Mouse (Mus musculus) brain, embryonic 14.5 days (tissue): ENCODE measurements around the gene Tha1. TPM values are rescaled to one million over a fixed set of nuclear protein-coding genes. Genes with fewer than 3 reads are reported as not detected.

ENCODE experiments used
- DNase-seq: peaks from one replicate; pipeline ENCODE4 v3.0.0-alpha.2; 2011; ENCODE audit warnings: low read depth
- CTCF ChIP-seq: fragments of 200-500 bp; IDR thresholded peaks from 2 replicates; pipeline ENCODE4 v1.5.1; 2012; ENCODE audit warnings: inconsistent platforms, mild to moderate bottlenecking, moderate library complexity, borderline replicate concordance; ENCODE audit not compliant: insufficient read depth, insufficient read length; ENCODE audit errors: extremely low read depth
- POLR2A ChIP-seq: fragments of 200-500 bp; IDR thresholded peaks from 2 replicates; pipeline ENCODE4 v1.6.1; 2012; ENCODE audit warnings: mild to moderate bottlenecking, inconsistent platforms, borderline replicate concordance; ENCODE audit not compliant: poor library complexity, insufficient read depth, insufficient read length, severe bottlenecking; ENCODE audit errors: extremely low read depth
- polyA plus RNA-seq: library from polyadenylated mRNA; depleted of rRNA; stranded (reverse); fragments of >200 nt; gene quantifications from 2 replicates; pipeline ENCODE4 v1.2.3, GENCODE M21; 2012; rRNA removed

Tha1 gene
- 5.5 and 5.6 TPM in 2 replicates for polyA plus RNA-seq

DNA sequence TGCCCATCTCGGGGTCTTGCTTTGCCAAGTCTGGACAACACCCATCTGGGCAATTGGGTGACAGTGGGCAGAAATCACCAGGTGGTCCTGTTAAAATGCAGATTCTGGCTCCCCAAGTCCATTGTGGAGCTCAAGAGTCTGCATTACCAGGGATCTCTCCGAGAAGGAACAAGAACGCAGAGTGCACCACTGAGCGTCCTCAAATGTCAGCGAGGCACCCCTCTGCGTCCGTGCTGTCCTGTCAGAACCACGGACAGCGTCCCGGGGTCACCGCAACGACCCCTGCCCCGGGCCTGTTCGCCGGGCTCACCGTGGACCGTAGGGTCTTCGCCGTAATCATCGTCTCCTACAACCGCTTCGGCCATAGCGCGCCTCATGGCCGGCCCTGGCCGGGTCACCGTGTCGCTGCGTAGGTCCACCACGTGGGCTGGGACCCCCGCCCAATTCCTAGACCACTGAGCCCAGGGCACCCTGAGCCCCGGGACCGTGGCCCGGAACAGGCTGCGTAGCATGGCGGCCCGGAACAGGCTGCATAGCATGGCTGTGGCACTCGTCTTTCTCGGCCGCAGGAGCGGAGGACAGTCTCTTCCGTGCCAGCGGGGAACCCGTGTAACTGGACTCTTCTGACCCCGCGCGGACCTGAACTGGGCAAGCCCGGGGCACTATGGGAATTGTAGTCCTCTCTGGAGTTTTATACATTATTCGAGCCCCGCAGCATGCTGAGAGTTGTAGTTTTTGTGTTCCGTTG lies at the start of gene Tha1:
TSS of gene Tha1 (minus strand) at position 621 of the 748 bp plus-strand sequence.
- peak; percentile 88 for DNase-seq
- TF ChIP-seq CTCF (no peak), POLR2A (no peak)

GRCm38 (mm10) chr11:117919211-117919610 lies 45.9 kb upstream of the Tha1 start:
- no peak for DNase-seq
- TF ChIP-seq CTCF = no peak
- TF ChIP-seq POLR2A = no peak

DNA sequence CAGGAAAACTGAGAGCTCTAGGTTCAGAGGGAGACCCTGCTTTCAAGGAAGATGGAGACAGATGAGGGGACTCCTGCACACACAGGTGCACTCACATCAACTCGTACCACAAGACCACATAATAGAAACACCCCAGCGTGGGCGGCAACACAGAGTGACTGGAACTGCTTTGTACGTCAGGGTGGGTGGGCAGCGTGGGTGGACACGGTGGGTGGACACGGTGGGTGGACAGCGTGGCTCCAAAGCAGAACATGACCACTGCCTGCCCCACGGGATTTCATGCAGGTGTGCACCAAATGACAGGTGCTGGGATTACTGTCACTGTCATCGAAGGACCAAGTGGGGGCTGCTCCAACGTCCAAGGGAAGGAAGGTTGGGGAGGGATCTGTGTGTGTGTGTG lies 45.3 kb upstream of the Tha1 start:
- TF ChIP-seq CTCF (no peak), POLR2A (no peak)
- DNase-seq = no peak

DNA sequence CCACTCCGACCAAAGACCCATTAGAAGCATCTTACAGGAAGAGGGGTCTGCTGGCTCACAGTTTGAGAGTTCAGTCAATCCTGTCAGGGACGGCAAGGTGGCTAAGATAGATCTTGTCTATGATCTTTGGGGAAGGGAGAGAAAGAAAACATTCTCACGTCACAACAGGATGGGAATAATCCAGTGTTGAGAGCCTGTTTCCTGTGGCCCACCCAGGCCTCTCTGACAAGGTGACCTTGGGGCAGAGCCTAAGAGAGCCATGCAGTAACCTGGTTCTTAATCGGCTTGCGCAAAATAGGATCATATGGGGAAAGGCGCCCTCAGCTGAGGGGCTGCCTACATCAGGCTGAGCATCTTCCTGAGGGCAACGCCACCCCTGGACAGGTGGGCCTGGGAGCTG lies 42.6 kb upstream of the Tha1 start:
- TF ChIP-seq POLR2A (no peak), CTCF (no peak)
- no peak for DNase-seq

GRCm38 (mm10) chr11:117915341-117915740 lies 42.1 kb upstream of the Tha1 start:
- no peak for DNase-seq
- no peak for TF ChIP-seq POLR2A
- peak; percentile 41; the same call in 1 of the 2 replicates for TF ChIP-seq CTCF

GRCm38 (mm10) chr11:117914531-117914930 lies 41.2 kb upstream of the Tha1 start:
- TF ChIP-seq CTCF = no peak
- TF ChIP-seq POLR2A = no peak
- DNase-seq = no peak

GRCm38 (mm10) chr11:117912684-117913352 lies 39.5 kb upstream of the Tha1 start:
- TF ChIP-seq CTCF = peak; percentile 89
- no peak for TF ChIP-seq POLR2A
- peak; percentile 75 for DNase-seq

DNA sequence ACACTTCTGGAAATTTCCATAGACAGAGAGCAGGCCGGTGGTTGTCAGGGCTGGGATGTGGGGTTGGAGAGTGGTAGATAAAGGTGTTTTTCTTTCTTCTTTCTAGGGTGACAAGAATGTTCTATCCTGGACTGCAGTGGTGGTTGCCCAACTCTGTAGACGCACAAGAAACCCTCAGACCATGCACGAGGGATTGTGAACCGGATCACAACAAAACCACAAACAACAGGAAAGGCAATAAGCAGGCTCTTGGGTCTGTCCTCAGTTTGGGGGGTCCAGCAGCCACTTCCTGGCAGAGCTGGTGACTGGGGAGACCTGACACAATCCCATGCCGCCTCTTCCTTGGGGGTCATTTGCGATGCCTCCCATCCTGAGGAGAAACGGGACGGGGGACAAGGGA lies 36.1 kb upstream of the Tha1 start:
- TF ChIP-seq CTCF (no peak), POLR2A (no peak)
- no peak for DNase-seq

DNA sequence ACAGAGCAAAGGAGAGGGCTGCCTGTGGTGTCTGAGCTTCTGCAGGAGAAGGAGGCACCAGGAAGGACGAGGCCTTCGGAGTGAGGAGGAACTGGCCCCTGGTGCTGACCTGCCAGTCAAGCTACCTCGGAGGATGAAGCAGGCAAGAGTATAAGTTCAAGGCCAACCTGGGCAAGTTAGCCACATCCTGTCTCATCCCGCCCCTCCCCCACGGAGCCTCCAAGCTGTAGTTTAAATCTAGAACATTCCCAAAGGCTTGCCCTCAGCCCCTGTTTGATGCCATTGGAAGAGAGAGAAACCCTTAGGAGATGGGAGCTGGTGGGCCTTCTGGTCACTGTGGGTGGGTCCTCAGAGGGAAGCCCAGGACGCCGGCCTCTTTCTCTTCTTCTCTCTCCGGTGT lies 31.2 kb upstream of the Tha1 start:
- DNase-seq = no peak
- TF ChIP-seq POLR2A = no peak
- no peak for TF ChIP-seq CTCF

DNA sequence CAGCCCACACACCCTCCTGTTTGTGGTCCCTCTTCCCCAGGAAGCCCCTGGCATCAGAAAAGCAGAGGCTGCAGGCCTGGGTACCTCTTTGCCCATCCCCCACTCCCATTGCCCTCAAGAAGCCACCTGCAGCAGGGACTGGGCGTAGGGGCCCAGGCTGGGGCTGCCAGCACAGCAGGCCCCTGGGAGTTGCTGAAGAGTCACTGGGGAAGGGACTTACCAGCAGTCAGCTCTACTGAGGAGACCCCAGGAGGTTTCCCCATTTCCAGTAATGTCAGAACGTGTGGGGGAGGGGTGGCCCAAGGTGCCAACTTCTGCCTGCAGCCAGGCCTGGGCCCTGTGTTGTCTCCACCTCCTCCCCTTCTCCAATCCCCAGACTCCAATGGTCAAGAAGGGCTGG lies 29.0 kb upstream of the Tha1 start:
- TF ChIP-seq POLR2A (no peak), CTCF (no peak)
- DNase-seq = no peak

- TF ChIP-seq POLR2A = no peak
- no peak for TF ChIP-seq CTCF
- no peak for DNase-seq
These were observed 23.3 kb upstream of the Tha1 start for GRCm38 (mm10) chr11:117896533-117896932.

GRCm38 (mm10) chr11:117894676-117895075 lies 21.4 kb upstream of the Tha1 start:
- TF ChIP-seq POLR2A (no peak), CTCF (no peak)
- DNase-seq = no peak
